Mouse (Mus musculus) embryonic fibroblast, embryonic 13.5 days (primary cell): ENCODE measurements around the gene Vps33a. TPM values are rescaled to one million over a fixed set of nuclear protein-coding genes. Genes with fewer than 3 reads are reported as not detected.

Source experiments
- H3K27ac ChIP-seq: 2 replicates; pipeline ENCODE4 v1.5.1; 2012; ENCODE audit warnings: low read length, control low read depth, inconsistent platforms; ENCODE audit not compliant: insufficient read depth
- H3K4me1 ChIP-seq: 2 replicates; pipeline ENCODE4 v1.6.1; 2011; ENCODE audit warnings: low read length; ENCODE audit not compliant: control insufficient read depth, insufficient read depth
- H3K4me3 ChIP-seq: 2 replicates; pipeline ENCODE4 v1.5.1; 2011; ENCODE audit warnings: mild to moderate bottlenecking, control low read depth, low read length; ENCODE audit not compliant: insufficient read depth
- CTCF ChIP-seq: IDR thresholded peaks from 2 replicates; pipeline ENCODE4 v1.5.1; 2011; ENCODE audit warnings: mild to moderate bottlenecking, control low read depth, low read length, moderate library complexity, borderline replicate concordance; ENCODE audit not compliant: insufficient read depth
- POLR2A ChIP-seq: IDR thresholded peaks from 2 replicates; pipeline ENCODE4 v1.6.1; 2011; ENCODE audit warnings: low read depth, mild to moderate bottlenecking, control low read depth, low read length, moderate library complexity
- polyA plus RNA-seq: library from polyadenylated mRNA; stranded (reverse); fragments of >200 nt; gene quantifications from 2 replicates; pipeline ENCODE4 v1.2.4, GENCODE M21; 2011; ENCODE audit warnings: low read depth; ENCODE audit not compliant: missing spikeins, insufficient read length

Vps33a gene
- polyA plus RNA-seq, 1 experiment = 25.6 TPM

DNA sequence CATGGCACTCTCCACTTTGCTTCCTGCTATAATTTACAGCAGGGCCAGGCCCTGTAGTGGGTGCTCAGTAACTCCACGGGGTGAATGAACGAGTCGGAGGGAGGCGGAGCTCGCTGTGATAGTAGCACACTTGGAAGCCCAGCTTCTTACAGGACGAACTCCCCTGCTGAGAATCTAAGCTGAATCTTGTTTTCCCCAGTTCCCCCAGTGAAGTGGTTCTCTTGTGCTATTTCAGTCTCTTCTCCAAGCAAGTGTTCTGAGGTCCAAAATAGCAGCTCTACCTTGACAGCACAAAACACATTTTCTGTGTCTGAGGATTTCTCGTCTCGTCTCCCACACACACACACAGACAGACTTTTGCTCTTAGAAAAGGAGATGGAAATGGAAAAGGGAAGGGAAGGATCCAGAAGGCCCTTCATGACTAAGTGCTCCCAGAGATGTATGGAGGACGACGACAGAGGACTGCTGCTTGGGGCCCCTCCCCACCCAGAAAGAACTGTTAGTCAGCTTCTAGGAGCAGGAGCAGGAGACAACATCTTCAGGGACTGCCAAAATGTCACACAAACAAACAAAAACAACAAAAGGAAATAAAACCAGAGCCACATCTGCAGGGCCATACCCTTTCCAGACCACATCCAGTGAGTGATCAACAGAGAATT lies 20.9 kb upstream of the Vps33a start:
- Histone ChIP-seq H3K27ac (no peak overlapping the region), H3K4me3 (no peak overlapping the region), H3K4me1 (no peaks in the 10 kb centered on the region)
- no peak for TF ChIP-seq CTCF
- TF ChIP-seq POLR2A = no peak

DNA sequence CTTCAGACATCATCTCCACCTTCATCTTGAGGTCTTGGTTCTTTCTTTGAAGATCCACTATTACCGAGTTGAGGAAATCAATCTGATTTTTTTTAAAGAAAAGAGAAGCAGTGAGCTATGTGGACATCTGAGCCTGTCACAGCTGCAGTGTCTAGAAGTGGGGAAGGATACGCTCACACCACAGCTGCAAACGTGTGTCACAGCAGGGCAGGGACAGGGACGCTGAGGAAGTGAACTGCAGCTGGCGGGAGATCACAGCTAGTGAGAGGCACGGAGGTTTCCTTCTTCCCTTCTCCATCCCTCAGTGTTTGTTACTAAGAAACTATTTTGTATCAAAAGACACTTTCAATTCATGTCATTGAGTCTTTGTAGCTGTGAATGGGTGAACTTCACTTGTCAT lies 7.2 kb upstream of the Vps33a start:
- H3K4me1 ChIP-seq = no peaks in the 10 kb centered on the region
- TF ChIP-seq CTCF (no peak), POLR2A (no peak)

DNA sequence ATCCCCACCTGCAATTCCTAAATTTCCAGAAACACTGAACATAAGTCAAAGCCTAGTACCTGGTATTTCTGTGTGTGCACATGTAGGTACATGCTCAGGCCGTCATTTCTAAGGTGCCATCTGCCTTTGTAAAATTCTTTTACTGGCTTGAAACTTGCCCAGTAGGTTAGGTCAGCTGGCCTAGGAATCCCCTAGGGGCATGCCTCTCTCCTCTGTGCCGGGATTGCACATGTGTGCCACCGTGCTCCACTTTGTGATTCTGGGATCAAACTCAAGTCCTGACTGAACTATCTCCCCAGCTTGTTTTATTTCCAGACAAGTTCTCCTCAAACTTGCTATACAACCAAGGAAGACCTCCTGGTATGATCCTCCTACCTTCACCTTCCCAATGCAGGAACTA lies 3.9 kb upstream of the Vps33a start:
- TF ChIP-seq CTCF (no peak), POLR2A (no peak)
- no peak overlapping the region for H3K4me3 ChIP-seq
- no peaks in the 10 kb centered on the region for H3K4me1 ChIP-seq
- H3K27ac ChIP-seq = no peak overlapping the region

More for the DNA sequence above, 7.2 kb upstream of the Vps33a start:
- H3K4me3 ChIP-seq = no peak overlapping the region
- no peak overlapping the region for H3K27ac ChIP-seq

DNA sequence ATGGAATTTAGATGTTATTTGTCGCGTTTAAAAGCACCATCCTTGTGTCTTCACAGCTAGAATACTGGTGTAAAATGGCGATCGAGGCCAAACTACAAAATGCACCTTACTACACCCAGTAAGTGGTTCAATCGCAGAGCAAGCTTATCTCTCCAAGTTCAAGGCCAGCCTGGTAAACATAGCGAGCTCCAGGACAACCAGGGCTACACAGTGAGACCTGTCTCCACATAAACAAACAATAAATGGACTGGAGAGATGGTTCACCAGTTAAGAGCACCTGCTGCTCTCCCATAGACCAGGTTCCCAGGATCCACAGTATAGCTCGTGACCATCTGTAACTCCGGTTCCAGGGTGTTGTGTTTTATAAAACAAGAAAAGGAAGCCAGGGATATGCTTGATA lies 524 bp upstream of the Vps33a start:
- Histone ChIP-seq H3K4me1 (no peaks in the 10 kb centered on the region), H3K4me3 (no peak overlapping the region), H3K27ac (no peak overlapping the region)
- no peak for TF ChIP-seq CTCF
- TF ChIP-seq POLR2A = no peak

DNA sequence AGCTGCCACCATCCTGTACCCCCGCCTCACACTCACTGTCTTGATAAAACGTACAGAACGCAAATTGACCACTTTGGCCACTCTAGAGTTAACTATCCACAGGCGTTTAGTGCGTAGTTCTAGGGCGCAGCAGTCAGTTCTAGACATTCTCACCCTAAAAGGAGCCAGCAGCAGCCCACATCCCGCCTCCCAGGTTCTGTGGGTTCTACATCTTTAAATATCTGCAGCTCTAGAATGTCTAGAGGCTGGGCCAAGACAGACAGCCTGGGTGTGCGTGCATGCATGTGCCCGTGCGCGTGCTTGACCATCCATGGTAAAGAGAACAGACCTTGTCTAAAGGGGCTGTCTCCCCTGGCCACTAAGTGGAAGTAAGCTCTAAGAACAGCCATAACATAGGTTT lies 11.7 kb downstream of the Vps33a start:
- TF ChIP-seq CTCF (no peak), POLR2A (no peak)
- Histone ChIP-seq H3K4me1 (no peaks in the 10 kb centered on the region), H3K4me3 (no peak overlapping the region), H3K27ac (no peak overlapping the region)

DNA sequence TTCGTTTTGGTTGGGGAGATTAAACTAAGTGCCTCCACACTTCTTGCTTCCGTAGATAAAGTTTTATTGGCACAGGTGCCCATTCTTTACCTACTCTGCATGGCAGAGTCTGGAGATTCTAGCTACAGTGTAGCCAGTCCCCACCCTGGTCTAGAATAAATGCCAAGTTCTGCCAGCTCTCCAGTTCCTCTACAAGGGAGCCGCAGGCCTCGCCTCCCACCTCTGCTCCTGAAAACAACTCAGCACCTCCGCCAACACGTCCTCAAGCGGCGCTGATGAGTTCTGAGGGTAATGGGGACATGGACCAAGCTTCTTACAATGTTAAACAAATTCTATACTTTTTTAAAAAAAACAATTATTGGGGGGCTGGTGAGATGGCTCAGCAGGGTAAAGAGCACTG lies 13.2 kb downstream of the Vps33a start:
- H3K27ac ChIP-seq = no peak overlapping the region
- H3K4me1 ChIP-seq = no peaks in the 10 kb centered on the region
- TF ChIP-seq POLR2A = no peak
- no peak for TF ChIP-seq CTCF
- H3K4me3 ChIP-seq = no peak overlapping the region

- no peaks in the 10 kb centered on the region for H3K4me1 ChIP-seq
- TF ChIP-seq POLR2A (no peak), CTCF (no peak)
- no peak overlapping the region for H3K4me3 ChIP-seq
- H3K27ac ChIP-seq = no peak overlapping the region
These were observed 16.4 kb downstream of the Vps33a start for GRCm38 (mm10) chr5:123556451-123556850.

DNA sequence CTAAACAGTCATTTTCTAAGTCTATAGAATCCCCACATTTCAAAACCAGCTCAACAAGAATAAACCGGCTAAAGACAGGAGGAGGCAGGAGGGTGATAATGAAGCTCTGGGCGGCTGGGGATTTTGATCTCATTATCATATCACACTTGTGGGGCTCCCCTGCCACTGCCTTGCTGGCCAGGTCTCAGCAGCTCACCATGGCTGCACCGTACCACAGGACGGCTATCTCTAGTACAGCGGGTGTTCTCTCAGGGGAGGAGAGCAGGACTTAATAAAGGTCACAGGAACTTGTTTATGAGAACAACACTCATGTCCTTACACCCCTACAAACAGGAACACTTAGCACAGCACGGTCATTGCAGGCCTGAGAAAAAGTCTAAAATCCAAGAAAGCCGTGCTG lies 17.1 kb downstream of the Vps33a start:
- H3K27ac ChIP-seq = no peak overlapping the region
- no peak for TF ChIP-seq POLR2A
- TF ChIP-seq CTCF = no peak
- H3K4me1 ChIP-seq = no peaks in the 10 kb centered on the region
- no peak overlapping the region for H3K4me3 ChIP-seq

- H3K4me1 ChIP-seq = no peaks in the 10 kb centered on the region
- TF ChIP-seq CTCF (no peak), POLR2A (no peak)
- no peak overlapping the region for H3K4me3 ChIP-seq
- H3K27ac ChIP-seq = no peak overlapping the region
These were observed 39.0 kb downstream of the Vps33a start for GRCm38 (mm10) chr5:123533801-123534200.

GRCm38 (mm10) chr5:123530056-123530455 lies 42.8 kb downstream of the Vps33a start:
- TF ChIP-seq CTCF (no peak), POLR2A (no peak)
- no peak overlapping the region for H3K27ac ChIP-seq
- H3K4me1 ChIP-seq = no peaks in the 10 kb centered on the region
- H3K4me3 ChIP-seq = no peak overlapping the region
